Mouse (Mus musculus) embryonic facial prominence, embryonic 11.5 days (tissue): Measurements from ENCODE around the gene Gm20479. TPM values are rescaled to one million over a fixed set of nuclear protein-coding genes. Genes with fewer than 3 reads are reported as not detected.

ENCODE experiments used
- ATAC-seq: fragments of 200-750 bp; cut with Nextera tagmentation; replicated peaks from 2 replicates; pipeline ENCODE4 v1.8.0; 2017; ENCODE audit warnings: low read depth; ENCODE audit not compliant: insufficient number of reproducible peaks, low FRiP score, low TSS enrichment
- DNase-seq: peaks from one replicate; pipeline ENCODE4 v3.0.0-alpha.2; 2015; ENCODE audit warnings: low spot score
- H3K27ac ChIP-seq: fragments of 300-500 bp; sonication (generic); replicated peaks from 2 replicates; pipeline ENCODE4 v1.5.1; 2014; ENCODE audit warnings: mild to moderate bottlenecking, low read depth, low read length, control low read depth
- H3K27me3 ChIP-seq: fragments of 300-500 bp; sonication (generic); 2 replicates; pipeline ENCODE4 v1.6.1; 2014; ENCODE audit warnings: mild to moderate bottlenecking, low read length, moderate library complexity, mixed read lengths; ENCODE audit not compliant: control insufficient read depth, insufficient read depth
- H3K36me3 ChIP-seq: fragments of 300-500 bp; sonication (generic); replicated peaks from 2 replicates; pipeline ENCODE4 v1.6.1; 2014; ENCODE audit warnings: low read depth, mild to moderate bottlenecking, low read length, moderate library complexity, mixed read lengths; ENCODE audit not compliant: control insufficient read depth, insufficient read depth
- H3K4me1 ChIP-seq: fragments of 300-500 bp; sonication (generic); 2 replicates; pipeline ENCODE4 v1.6.1; 2014; ENCODE audit warnings: low read length, mixed read lengths; ENCODE audit not compliant: control insufficient read depth, insufficient read depth
- H3K4me2 ChIP-seq: fragments of 300-500 bp; sonication (generic); 2 replicates; pipeline ENCODE4 v1.6.1; 2014; ENCODE audit warnings: low read depth, mild to moderate bottlenecking, control low read depth, low read length, moderate library complexity
- H3K4me3 ChIP-seq: fragments of 300-500 bp; sonication (generic); 2 replicates; pipeline ENCODE4 v1.5.1; 2014; ENCODE audit warnings: low read depth, low read length, control low read depth
- H3K9ac ChIP-seq: fragments of 300-500 bp; sonication (generic); replicated peaks from 2 replicates; pipeline ENCODE4 v1.6.1; 2014; ENCODE audit warnings: mild to moderate bottlenecking, control low read depth, low read length
- H3K9me3 ChIP-seq: fragments of 300-500 bp; sonication (generic); replicated peaks from 2 replicates; pipeline ENCODE4 v1.6.1; 2016; ENCODE audit warnings: mild to moderate bottlenecking, low read length, inconsistent platforms, mixed read lengths; ENCODE audit not compliant: control insufficient read depth
- WGBS: fragments of 180-500 bp; shearing (Covaris S2); extraction: QIAGEN DNeasy Blood & Tissue Kit; methylation state at CpG from one replicate; pipeline ENCODE4 v1.1.7; 2014; 5-methylcytosine and 5-hydroxymethylcytosine counted together
- polyA plus RNA-seq: library from polyadenylated mRNA; unstranded; fragments of >200 nt; fragmentation: Nextera tagmentation; extraction: Ambion mirVana; gene quantifications from 2 replicates; pipeline ENCODE4 v1.2.1, GENCODE M21; 2014

Gene Gm20479
- polyA plus RNA-seq, 1 experiment from 2014 or later, result not detected

DNA sequence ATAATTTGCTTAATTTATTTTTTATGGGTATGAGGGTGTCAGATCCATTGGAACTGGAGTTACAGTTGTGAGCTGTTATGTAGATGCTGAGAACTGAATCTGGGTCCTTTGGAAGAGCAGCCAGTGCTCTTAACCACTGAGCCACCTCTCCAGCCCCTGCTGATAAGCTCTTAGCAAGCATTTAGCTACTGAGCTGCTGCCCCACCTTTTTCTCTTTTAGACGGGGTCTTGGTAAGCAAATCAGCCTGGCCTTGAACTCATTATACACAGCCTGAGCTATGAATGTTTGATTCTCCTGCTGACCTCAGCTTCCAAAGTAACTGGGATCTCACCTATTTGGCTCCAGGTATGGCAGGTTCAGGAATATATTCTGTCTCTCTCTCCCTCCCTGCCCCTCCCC is 23.8 kb upstream of the Gm20479 start:
- 24% methylated on average over 1 of the region's 1 CpGs for WGBS

DNA sequence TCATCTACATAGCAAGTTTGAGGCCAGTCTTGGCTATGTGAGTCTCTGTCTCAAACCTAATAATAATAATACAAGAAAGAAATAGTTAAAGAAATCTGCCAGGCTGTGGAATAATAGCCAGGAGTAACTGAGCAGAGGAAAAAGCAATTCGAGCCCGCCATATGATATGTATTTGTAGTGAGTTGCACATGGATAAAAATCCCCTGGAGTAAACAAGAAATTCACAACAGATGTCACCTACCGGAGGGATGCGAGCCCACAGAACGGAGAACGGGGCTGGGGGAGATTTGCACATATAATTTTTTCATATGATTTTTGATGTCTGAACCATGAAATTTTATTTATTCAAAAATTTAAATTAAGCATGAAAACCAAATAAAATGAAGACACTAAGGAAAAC is 22.6 kb upstream of the Gm20479 start:
- Histone ChIP-seq H3K9me3 (no peaks in the 10 kb centered on the region), H3K4me3 (no peak overlapping the region), H3K9ac (no peak overlapping the region), H3K4me1 (no peaks in the 10 kb centered on the region; the same call in 1 of the 2 replicates), H3K36me3 (no peaks in the 10 kb centered on the region), H3K27me3 (peaks cover 15% of the 10 kb centered on the region), H3K27ac (no peak overlapping the region), H3K4me2 (no peak overlapping the region)
- WGBS, result 51% methylated on average over 6 of the region's 6 CpGs
- DNase-seq, result peak; percentile 66
- ATAC-seq, result no peak

More for the DNA sequence above, 23.8 kb upstream of the Gm20479 start:
- H3K4me3 ChIP-seq, result no peak overlapping the region
- no peaks in the 10 kb centered on the region for H3K4me1 ChIP-seq
- H3K9me3 ChIP-seq, result no peaks in the 10 kb centered on the region
- H3K27ac ChIP-seq, result no peak overlapping the region
- DNase-seq, result no peak
- no peak overlapping the region for H3K4me2 ChIP-seq
- H3K36me3 ChIP-seq, result no peaks in the 10 kb centered on the region
- peaks cover 6% of the 10 kb centered on the region; the same call in 1 of the 2 replicates for H3K27me3 ChIP-seq
- ATAC-seq, result no peak
- no peak overlapping the region for H3K9ac ChIP-seq

DNA sequence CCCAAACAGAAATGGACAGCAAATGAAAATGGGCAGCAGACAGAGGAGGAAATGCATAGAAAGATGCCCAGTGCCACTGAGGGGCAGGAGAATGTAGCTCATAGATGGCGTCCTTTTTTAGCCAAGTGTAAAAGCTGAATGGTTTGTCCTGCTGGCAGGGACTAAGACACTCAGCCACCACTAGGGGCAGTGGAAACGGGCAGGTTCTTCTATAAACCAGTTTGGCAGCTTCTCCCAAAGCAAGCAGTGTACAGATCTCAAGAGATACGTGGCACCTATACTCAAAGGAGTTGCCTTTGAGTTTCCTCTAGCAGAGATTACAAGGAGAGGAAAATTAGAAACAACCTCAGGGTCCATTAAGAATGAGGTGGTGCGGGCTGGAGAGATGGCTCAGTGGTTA is 21.2 kb upstream of the Gm20479 start:
- Histone ChIP-seq H3K27me3 (peaks cover 26% of the 10 kb centered on the region), H3K4me1 (no peaks in the 10 kb centered on the region; the same call in 1 of the 2 replicates), H3K27ac (no peak overlapping the region), H3K9ac (no peak overlapping the region), H3K36me3 (no peaks in the 10 kb centered on the region), H3K4me2 (no peak overlapping the region), H3K9me3 (no peaks in the 10 kb centered on the region), H3K4me3 (no peak overlapping the region)
- ATAC-seq (no peak), DNase-seq (peak; percentile 72)
- 22% methylated on average over 4 of the region's 4 CpGs for WGBS

DNA sequence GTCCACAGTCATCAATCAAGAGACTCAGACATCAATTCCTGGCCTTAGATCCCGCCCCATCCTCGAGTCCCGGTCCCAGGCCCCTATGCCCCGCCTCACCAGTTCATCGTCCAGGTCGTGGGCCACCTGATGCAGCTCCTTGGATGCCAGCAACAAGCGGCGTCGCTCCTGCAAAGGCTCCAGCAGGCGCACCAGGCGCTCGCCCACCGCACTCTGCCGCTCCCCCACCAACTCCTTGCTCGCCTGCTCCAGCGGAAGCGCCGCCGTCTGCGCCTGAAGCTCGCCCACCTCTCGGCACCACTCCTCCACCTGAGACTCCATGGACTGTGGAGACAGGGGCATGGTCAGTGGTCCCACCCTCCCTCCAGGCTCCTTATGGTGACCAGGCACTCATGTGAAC is 18.1 kb upstream of the Gm20479 start:
- no peak overlapping the region for H3K4me2 ChIP-seq
- peaks cover 53% of the 10 kb centered on the region for H3K27me3 ChIP-seq
- no peak for ATAC-seq
- H3K4me3 ChIP-seq, result no peak overlapping the region
- no peak for DNase-seq
- H3K9ac ChIP-seq, result peak overlapping the region; percentile 4; the same call in 1 of the 2 replicates
- no peaks in the 10 kb centered on the region; the same call in 1 of the 2 replicates for H3K4me1 ChIP-seq
- H3K9me3 ChIP-seq, result no peaks in the 10 kb centered on the region; the same call in 1 of the 2 replicates
- H3K27ac ChIP-seq, result no peak overlapping the region
- 2% methylated on average over 22 of the region's 22 CpGs for WGBS
- H3K36me3 ChIP-seq, result no peaks in the 10 kb centered on the region

DNA sequence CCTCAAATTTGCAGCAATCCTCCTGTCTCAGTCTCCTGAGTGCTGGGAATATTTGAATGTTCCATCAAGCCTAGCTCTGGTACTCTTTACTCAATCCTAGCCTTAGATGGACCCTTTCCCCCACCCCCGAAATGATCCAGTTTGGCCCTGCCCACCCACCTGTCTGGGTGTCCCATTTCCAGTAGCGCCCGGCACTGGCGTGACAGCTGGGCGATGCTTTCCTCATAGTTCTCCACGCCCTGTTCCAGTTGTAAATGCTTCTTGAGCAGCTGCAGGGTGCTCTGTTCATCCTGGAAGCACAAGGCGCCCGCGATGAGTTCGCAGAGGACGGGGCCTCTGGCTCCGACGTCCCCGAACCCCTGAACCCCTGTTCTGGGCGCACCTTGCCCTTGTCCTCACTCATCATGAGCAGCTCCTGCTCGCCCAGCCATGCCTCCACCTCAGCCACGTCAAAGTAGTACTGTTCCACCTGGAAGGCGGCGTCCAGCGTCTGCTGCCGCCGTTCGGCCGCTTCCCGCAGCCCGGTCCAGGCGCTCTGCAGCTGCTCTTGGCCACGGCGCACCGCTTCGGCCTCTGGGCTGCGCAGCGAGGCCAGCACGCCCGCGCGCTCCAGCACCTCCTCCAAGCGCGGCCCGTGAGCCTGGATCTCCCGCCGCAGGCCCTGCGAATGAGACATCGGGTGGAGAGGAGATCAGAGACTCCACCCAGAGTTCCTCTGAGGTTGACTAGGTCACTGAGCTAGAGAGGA is 14.7 kb upstream of the Gm20479 start:
- Histone ChIP-seq H3K4me1 (no peaks in the 10 kb centered on the region; the same call in 1 of the 2 replicates), H3K27me3 (peaks cover 78% of the 10 kb centered on the region), H3K4me3 (0 out of 2 replicates have a peak overlapping the region, but pooled peaks have one; percentile 5), H3K9ac (peak overlapping the region; percentile 22), H3K9me3 (peaks cover 3% of the 10 kb centered on the region), H3K4me2 (peak overlapping the region; percentile 21; the same call in 1 of the 2 replicates), H3K27ac (no peak overlapping the region), H3K36me3 (no peaks in the 10 kb centered on the region)
- no peak for ATAC-seq
- 7% methylated on average over 44 of the region's 44 CpGs for WGBS
- DNase-seq, result peak; percentile 30

DNA sequence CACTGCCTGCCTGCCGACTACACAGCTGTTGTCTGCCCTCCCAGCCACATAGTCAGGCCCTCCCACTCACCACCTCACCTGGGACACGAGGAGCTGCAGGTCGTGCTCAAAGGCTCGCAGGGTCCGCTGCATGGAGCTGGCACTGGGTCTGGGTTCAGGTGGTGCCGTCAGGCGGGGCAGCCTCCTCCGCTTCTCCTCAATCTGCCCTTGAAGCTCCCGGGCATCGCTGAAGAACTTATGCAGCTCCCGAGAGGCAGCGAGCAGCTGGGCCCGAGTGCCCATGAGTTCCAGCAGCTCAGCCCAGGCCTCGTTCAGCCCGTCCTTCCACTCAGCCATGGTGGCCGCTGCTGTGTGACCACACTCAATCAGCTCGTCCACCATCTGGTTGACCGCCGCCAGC is 11.9 kb upstream of the Gm20479 start:
- no peak overlapping the region for H3K9ac ChIP-seq
- 83% methylated on average over 19 of the region's 19 CpGs for WGBS
- DNase-seq, result no peak

DNA sequence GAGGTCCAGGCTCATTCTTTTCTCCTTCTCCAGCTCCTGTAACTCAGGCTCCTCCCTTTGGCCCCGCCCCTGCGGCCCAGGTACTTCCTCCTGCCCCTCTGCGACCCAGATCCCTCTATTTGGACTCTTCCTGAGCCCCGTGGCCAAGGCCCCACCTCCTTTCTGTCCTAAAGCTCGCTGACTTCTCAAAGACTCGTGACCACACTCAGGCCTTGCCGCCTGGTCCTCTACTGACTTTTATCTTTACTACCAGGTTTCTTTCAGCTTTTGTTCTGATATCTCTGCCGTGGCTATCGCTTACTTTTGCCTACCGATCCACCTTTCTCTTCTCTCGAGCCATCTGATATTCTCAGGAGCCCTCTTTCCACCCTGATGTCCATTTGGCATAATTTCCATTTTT is 10.8 kb upstream of the Gm20479 start:
- H3K9ac ChIP-seq, result no peak overlapping the region
- WGBS, result 12% methylated on average over 11 of the region's 11 CpGs
- H3K36me3 ChIP-seq, result no peaks in the 10 kb centered on the region
- H3K4me2 ChIP-seq, result no peak overlapping the region; the same call in 1 of the 2 replicates
- ATAC-seq (no peak), DNase-seq (peak; percentile 20)
- H3K27me3 ChIP-seq, result peaks cover 88% of the 10 kb centered on the region
- no peak overlapping the region for H3K4me3 ChIP-seq
- no peak overlapping the region for H3K27ac ChIP-seq
- no peaks in the 10 kb centered on the region; the same call in 1 of the 2 replicates for H3K4me1 ChIP-seq
- peaks cover 3% of the 10 kb centered on the region for H3K9me3 ChIP-seq

More for the DNA sequence above, 11.9 kb upstream of the Gm20479 start:
- Histone ChIP-seq H3K27me3 (peaks cover 87% of the 10 kb centered on the region), H3K9me3 (peaks cover 3% of the 10 kb centered on the region), H3K4me3 (no peak overlapping the region), H3K36me3 (no peaks in the 10 kb centered on the region), H3K27ac (no peak overlapping the region), H3K4me1 (no peaks in the 10 kb centered on the region; the same call in 1 of the 2 replicates), H3K4me2 (no peak overlapping the region)
- no peak for ATAC-seq
